Mouse (Mus musculus) left cerebral cortex, postnatal 14 days (tissue): Measurements from ENCODE around the gene Hoxa5. TPM values are rescaled to one million over a fixed set of nuclear protein-coding genes. Genes with fewer than 3 reads are reported as not detected.

Experiments
- DNase-seq, 2 experiments: peaks; one replicate each; pipeline ENCODE4 v3.0.0; 2021 to 2022; ENCODE audit warnings: low spot score in 2 of 2, mixed read lengths in 1 of 2
- intact Hi-C: fragments of 180-260 bp; cut with DNase I; formaldehyde crosslinking; loops from one replicate; pipeline ENCODE4 v1.15.1; 2025
- total RNA-seq, 2 experiments: library from RNA; stranded (reverse); gene quantifications; 2 replicates each; pipeline ENCODE4 v1.2.3; 2021

Hoxa5 gene
- total RNA-seq, 2 experiments from 2014 or later: not detected

GRCm38 (mm10) chr6:52171938-52172337, 32.4 kb downstream of the Hoxa5 start:
- intact Hi-C loops: no loop called here
- no peak for DNase-seq

GRCm38 (mm10) chr6:52171331-52171730, 33.1 kb downstream of the Hoxa5 start:
- intact Hi-C loops: no loop called here
- no peak for DNase-seq

GRCm38 (mm10) chr6:52170898-52171223, 33.5 kb downstream of the Hoxa5 start:
- no peak for DNase-seq
- intact Hi-C loops: no loop called here

GRCm38 (mm10) chr6:52170166-52170897, 34.1 kb downstream of the Hoxa5 start:
- no peak for DNase-seq
- intact Hi-C loops: no loop called here

GRCm38 (mm10) chr6:52169499-52170165, 34.8 kb downstream of the Hoxa5 start:
- intact Hi-C loops: loop anchor here (5.0 to 10.0 kb wide), 2 partner anchors 145 to 992 kb away; partner anchors contain the start of gene Evx1
- no peak for DNase-seq

GRCm38 (mm10) chr6:52168191-52169055, 36.0 kb downstream of the Hoxa5 start:
- DNase-seq: no peak
- intact Hi-C loops: loop anchor here (5.0 to 10.0 kb wide), 2 partner anchors 146 to 991 kb away; partner anchors contain the start of gene Evx1

GRCm38 (mm10) chr6:52167736-52168161, 36.6 kb downstream of the Hoxa5 start:
- DNase-seq: no peak
- intact Hi-C loops: loop anchor here (5.0 to 10.0 kb wide), 2 partner anchors 147 to 990 kb away; partner anchors contain the start of gene Evx1

- intact Hi-C loops: loop anchor here (5.0 to 10.0 kb wide), 2 partner anchors 148 to 990 kb away; partner anchors contain the start of gene Evx1
- no peak for DNase-seq
Observed at GRCm38 (mm10) chr6:52167176-52167575, 37.2 kb downstream of the Hoxa5 start.

- DNase-seq: no peak
- intact Hi-C loops: loop anchor here (5.0 to 10.0 kb wide), 2 partner anchors 148 to 989 kb away; partner anchors contain the start of gene Evx1
Observed at GRCm38 (mm10) chr6:52166431-52167077, 37.8 kb downstream of the Hoxa5 start.

- no peak for DNase-seq
- intact Hi-C loops: loop anchor here (5.0 to 10.0 kb wide), 2 partner anchors 149 to 988 kb away; partner anchors contain the start of gene Evx1
Observed at GRCm38 (mm10) chr6:52165441-52166370, 38.7 kb downstream of the Hoxa5 start.

GRCm38 (mm10) chr6:52164626-52165440, 39.6 kb downstream of the Hoxa5 start, which contains the start of gene Hoxa2:
Hoxa2 (minus strand) TSS chr6:52164831.
- no peak for DNase-seq
- intact Hi-C loops: loop anchor here (5.0 to 10.0 kb wide), 3 partner anchors 150 to 988 kb away; partner anchors contain the start of gene Evx1

GRCm38 (mm10) chr6:52164051-52164625, 40.2 kb downstream of the Hoxa5 start:
- DNase-seq: no peak
- intact Hi-C loops: loop anchor here (5.0 to 10.0 kb wide), 2 partner anchors 151 to 157 kb away; partner anchors contain the start of gene Evx1

GRCm38 (mm10) chr6:52163366-52164031, 40.9 kb downstream of the Hoxa5 start:
- DNase-seq: no peak
- intact Hi-C loops: loop anchor here (5.0 to 10.0 kb wide), 2 partner anchors 151 to 156 kb away; partner anchors contain the start of gene Evx1

- no peak for DNase-seq
- intact Hi-C loops: loop anchor here (5.0 to 10.0 kb wide), 2 partner anchors 152 to 155 kb away; partner anchors contain the start of gene Evx1
Observed at GRCm38 (mm10) chr6:52162611-52163365, 41.6 kb downstream of the Hoxa5 start.

- intact Hi-C loops: loop anchor here (5.0 to 10.0 kb wide), 2 partner anchors 153 to 155 kb away; partner anchors contain the start of gene Evx1
- DNase-seq: no peak
Observed at GRCm38 (mm10) chr6:52162093-52162380, 42.4 kb downstream of the Hoxa5 start.
